Mouse (Mus musculus): Measurements from ENCODE around the gene Arid3c. TPM values are rescaled to one million over a fixed set of nuclear protein-coding genes. Genes with fewer than 3 reads are reported as not detected.
"Not testable (repeated sequence)": the region's sequence is repeated elsewhere in the genome, so short reads cannot be mapped to it uniquely, and the experiment has no call there.

Gene Arid3c
- polyA plus RNA-seq (2015; fragmentation: Nextera tagmentation; extraction: Ambion mirVana): 0.15 and 0.20 TPM in 2 replicates

DNA sequence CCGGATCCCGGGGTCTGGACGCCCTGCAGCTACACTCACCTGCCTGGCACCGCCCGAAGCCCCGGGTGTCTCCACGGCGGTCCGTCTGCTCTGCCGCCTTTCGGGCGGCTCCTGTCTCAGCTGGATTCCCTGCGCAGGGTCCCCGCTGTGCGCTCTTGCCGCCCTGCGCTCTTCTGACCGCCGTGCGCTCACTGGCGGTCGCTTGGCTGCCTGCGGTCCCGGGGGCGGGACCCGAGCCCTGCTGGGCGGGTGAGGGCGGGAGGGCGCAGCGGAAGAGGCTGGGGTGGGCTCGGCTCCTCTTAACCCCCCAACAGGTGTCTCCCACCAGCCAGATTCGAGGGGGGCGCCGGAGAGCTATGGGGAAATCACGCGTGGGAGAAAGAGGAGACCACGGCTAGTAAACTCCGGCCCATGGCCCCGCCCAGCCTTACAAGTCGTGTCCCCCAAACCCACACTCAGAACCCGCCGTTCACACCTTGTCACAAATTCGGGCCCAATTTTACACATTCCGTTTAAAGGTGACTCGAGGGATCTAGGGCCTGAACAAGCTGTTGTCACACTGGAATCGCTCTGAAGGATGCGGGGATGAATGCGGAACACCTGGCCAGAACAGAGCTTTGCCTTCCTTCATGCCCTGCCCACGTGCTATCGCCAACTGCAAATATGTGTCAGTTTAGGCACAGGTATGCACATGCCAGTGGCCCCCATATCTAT is at the start of gene Arid3c:
Arid3c (minus strand) TSS at position 91 of the 714 bp plus-strand sequence.
- H3K4me2 ChIP-seq: peak within 1 kb of the TSS; percentile 74
- no peaks in the 10 kb centered on the region for H3K9me3 ChIP-seq
- peaks cover 16% of the 10 kb centered on the region for H3K4me1 ChIP-seq
- peak within 1 kb of the TSS; percentile 44 for H3K4me3 ChIP-seq
- H3K27ac ChIP-seq: no peak within 1 kb of the TSS
- H3K9ac ChIP-seq: peak within 1 kb of the TSS; percentile 52
- ATAC-seq (ENCODE audit: insufficient number of reproducible peaks, insufficient read depth, low FRiP score, low TSS enrichment, low read depth): no peak
- 1% methylated on average over 50 of the region's 50 CpGs for WGBS
- H3K36me3 ChIP-seq: no peaks in the 10 kb centered on the region
- H3K27me3 ChIP-seq: peaks cover 70% of the 10 kb centered on the region

- not testable (repeated sequence) for H3K36me3 ChIP-seq; H3K9me3 ChIP-seq; H3K4me2 ChIP-seq; H3K4me1 ChIP-seq; H3K27ac ChIP-seq; H3K27me3 ChIP-seq; ATAC-seq (ENCODE audit: insufficient number of reproducible peaks, insufficient read depth, low FRiP score, low TSS enrichment, low read depth); H3K9ac ChIP-seq; H3K4me3 ChIP-seq
- WGBS: 93% methylated on average over 1 of the region's 1 CpGs
These were observed 44.9 kb upstream of the Arid3c start for GRCm38 (mm10) chr4:41775840-41776239.

DNA sequence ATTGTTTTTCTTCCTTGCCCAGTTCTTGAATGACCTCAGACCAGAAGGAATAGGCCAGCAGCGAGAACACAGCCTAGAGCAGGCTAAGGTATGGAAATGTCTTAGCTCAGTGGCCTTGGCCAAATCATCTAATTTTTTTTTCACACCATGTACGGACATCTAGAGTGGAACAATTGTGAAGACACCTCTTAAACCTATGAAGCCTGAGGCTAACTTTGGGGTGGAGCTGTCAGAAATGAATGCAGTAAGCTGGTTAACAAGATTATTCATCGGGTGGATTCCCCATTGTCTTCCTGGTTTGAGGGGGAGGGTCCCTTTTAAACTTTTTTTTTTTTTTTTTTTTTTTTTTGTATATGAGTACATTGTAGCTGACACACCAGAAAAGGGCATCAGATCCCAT is 43.6 kb upstream of the Arid3c start:
- Histone ChIP-seq H3K4me3 (peak overlapping the region; percentile 44), H3K4me2 (peak overlapping the region; percentile 54), H3K27ac (peak overlapping the region; percentile 65; the same call in 1 of the 2 replicates)
- WGBS: 62% methylated on average over 3 of the region's 3 CpGs
- not testable (repeated sequence) for H3K27me3 ChIP-seq; ATAC-seq (ENCODE audit: insufficient number of reproducible peaks, insufficient read depth, low FRiP score, low TSS enrichment, low read depth); H3K4me1 ChIP-seq; H3K9ac ChIP-seq; H3K9me3 ChIP-seq; H3K36me3 ChIP-seq

GRCm38 (mm10) chr4:41774002-41774401 is 43.1 kb upstream of the Arid3c start, which contains the start of gene Ccl27a:
Gene Ccl27a (minus strand): TSS chr4:41774247.
- H3K4me1 ChIP-seq; H3K36me3 ChIP-seq; H3K9me3 ChIP-seq; H3K27me3 ChIP-seq; H3K9ac ChIP-seq; ATAC-seq (ENCODE audit: insufficient number of reproducible peaks, insufficient read depth, low FRiP score, low TSS enrichment, low read depth): not testable (repeated sequence)
- Histone ChIP-seq H3K4me2 (peak within 1 kb of the TSS; percentile 54), H3K27ac (peak within 1 kb of the TSS; percentile 65; the same call in 1 of the 2 replicates), H3K4me3 (peak within 1 kb of the TSS; percentile 44)
- WGBS: 0% methylated on average over 12 of the region's 14 CpGs

DNA sequence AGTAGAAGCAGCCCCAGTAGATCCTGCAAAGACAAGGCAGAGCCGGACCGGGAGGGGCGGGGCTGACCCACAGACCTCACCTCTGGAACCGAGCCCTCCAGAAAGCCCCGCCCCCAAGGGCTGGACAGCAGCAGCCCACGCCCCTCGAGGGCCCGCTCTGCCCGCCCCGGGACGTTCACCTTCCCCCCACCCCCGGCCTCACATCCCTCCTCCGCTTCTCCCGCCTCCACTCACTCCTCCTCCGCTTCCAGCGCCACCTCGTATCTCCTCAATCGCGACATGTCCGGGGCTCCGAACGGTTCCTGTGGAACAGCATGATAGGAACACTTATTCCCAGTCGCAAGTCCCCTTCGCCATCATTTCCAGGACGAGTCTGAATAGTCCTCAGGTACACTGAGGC is 42.6 kb upstream of the Arid3c start:
- not testable (repeated sequence) for H3K36me3 ChIP-seq; H3K4me1 ChIP-seq; H3K9ac ChIP-seq; ATAC-seq (ENCODE audit: insufficient number of reproducible peaks, insufficient read depth, low FRiP score, low TSS enrichment, low read depth); H3K9me3 ChIP-seq; H3K27me3 ChIP-seq
- H3K27ac ChIP-seq: peak overlapping the region; percentile 62; the same call in 1 of the 2 replicates
- 1% methylated on average over 18 of the region's 25 CpGs for WGBS
- H3K4me3 ChIP-seq: peak overlapping the region; percentile 44
- H3K4me2 ChIP-seq: peak overlapping the region; percentile 54

- Histone ChIP-seq H3K4me2 (peak overlapping the region; percentile 54), H3K4me3 (peak overlapping the region; percentile 33)
- H3K9ac ChIP-seq; H3K27me3 ChIP-seq; H3K9me3 ChIP-seq; H3K27ac ChIP-seq; H3K4me1 ChIP-seq; H3K36me3 ChIP-seq; ATAC-seq (ENCODE audit: insufficient number of reproducible peaks, insufficient read depth, low FRiP score, low TSS enrichment, low read depth): not testable (repeated sequence)
- 3% methylated on average over 11 of the region's 16 CpGs for WGBS
These were observed 42.0 kb upstream of the Arid3c start for GRCm38 (mm10) chr4:41772946-41773345.

GRCm38 (mm10) chr4:41767301-41767700 is 36.4 kb upstream of the Arid3c start:
- 80% methylated on average over 10 of the region's 10 CpGs for WGBS
- ATAC-seq (ENCODE audit: insufficient number of reproducible peaks, insufficient read depth, low FRiP score, low TSS enrichment, low read depth); H3K27me3 ChIP-seq: not testable (repeated sequence)

GRCm38 (mm10) chr4:41763176-41763575 is 32.2 kb upstream of the Arid3c start:
- not testable (repeated sequence) for H3K27me3 ChIP-seq; H3K9me3 ChIP-seq; ATAC-seq (ENCODE audit: insufficient number of reproducible peaks, insufficient read depth, low FRiP score, low TSS enrichment, low read depth)
- Histone ChIP-seq H3K36me3 (peaks cover 29% of the 10 kb centered on the region), H3K4me3 (peak overlapping the region; percentile 61), H3K27ac (peak overlapping the region; percentile 99), H3K4me2 (peak overlapping the region; percentile 95), H3K4me1 (peaks cover 41% of the 10 kb centered on the region), H3K9ac (peak overlapping the region; percentile 82)
- 51% methylated on average over 4 of the region's 6 CpGs for WGBS

More at GRCm38 (mm10) chr4:41767301-41767700, 36.4 kb upstream of the Arid3c start:
- H3K4me2 ChIP-seq, H3K27ac ChIP-seq, H3K9me3 ChIP-seq, H3K4me3 ChIP-seq, H3K9ac ChIP-seq: not testable (repeated sequence)
- Histone ChIP-seq H3K4me1 (peaks cover 14% of the 10 kb centered on the region), H3K36me3 (peaks cover 25% of the 10 kb centered on the region)

DNA sequence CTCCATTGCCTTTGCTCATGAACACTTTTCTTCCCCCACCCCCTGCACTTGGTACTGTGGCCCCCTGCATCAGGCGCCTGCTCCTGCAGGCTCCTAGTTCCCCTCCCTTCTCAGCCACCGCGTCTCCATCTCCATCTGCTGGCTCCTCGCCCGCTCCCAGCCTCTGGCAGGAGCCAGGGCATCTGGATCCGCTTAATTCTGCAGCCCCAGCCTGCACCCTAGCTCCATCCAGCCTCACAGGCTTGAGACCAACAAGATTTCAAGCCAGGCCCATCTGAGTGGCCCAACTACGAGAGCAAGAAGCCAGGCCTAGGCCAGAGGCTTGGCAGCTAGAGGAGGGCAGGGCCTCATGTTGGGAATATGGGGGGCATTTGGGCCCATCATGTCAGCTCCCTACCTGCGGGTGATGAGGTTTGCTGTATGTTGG is 31.8 kb upstream of the Arid3c start:
- peaks cover 29% of the 10 kb centered on the region for H3K36me3 ChIP-seq
- not testable (repeated sequence) for H3K27me3 ChIP-seq, H3K9me3 ChIP-seq
- 20% methylated on average over 8 of the region's 8 CpGs for WGBS
- H3K4me2 ChIP-seq: peak overlapping the region; percentile 95
- H3K4me3 ChIP-seq: peak overlapping the region; percentile 61
- ATAC-seq (ENCODE audit: insufficient number of reproducible peaks, insufficient read depth, low FRiP score, low TSS enrichment, low read depth): peak; percentile 79
- H3K9ac ChIP-seq: peak overlapping the region; percentile 82
- H3K27ac ChIP-seq: peak overlapping the region; percentile 99
- H3K4me1 ChIP-seq: peaks cover 41% of the 10 kb centered on the region

DNA sequence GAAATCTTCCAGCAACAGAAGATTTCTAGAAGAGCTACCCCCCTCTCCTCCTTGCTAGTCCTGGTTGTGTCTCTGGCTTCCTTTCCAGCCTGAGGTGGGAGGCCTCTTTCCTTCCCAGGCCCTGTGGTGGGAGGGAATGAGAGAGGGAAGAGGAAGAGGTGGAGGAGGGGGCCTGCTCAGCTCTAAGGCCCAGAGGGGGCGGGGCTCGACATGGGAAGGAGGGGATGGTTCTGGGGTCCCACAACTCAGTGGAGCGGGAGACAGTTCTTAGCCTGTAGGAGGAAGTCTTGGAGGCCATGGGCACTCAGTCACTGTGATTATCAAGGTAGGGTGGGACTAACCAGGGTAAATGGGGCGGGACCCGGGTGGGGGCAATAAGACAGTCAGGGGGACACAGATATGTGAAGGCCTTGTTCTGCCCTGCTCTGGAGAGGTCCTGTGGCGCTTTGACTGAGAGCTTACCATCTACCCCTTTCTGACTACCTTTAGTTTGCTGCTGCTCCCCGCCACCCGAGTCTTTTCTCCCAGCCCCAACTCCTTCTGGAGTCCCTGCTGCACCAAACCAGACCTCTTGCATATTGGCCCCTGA is 31.3 kb upstream of the Arid3c start:
- WGBS: 20% methylated on average over 8 of the region's 8 CpGs
- Histone ChIP-seq H3K36me3 (peaks cover 30% of the 10 kb centered on the region), H3K27ac (peak overlapping the region; percentile 99), H3K9me3 (no peaks in the 10 kb centered on the region), H3K9ac (peak overlapping the region; percentile 82), H3K4me2 (peak overlapping the region; percentile 95), H3K4me3 (peak overlapping the region; percentile 61), H3K4me1 (peaks cover 41% of the 10 kb centered on the region), H3K27me3 (no peaks in the 10 kb centered on the region)
- peak; percentile 82 for ATAC-seq (ENCODE audit: insufficient number of reproducible peaks, insufficient read depth, low FRiP score, low TSS enrichment, low read depth)

DNA sequence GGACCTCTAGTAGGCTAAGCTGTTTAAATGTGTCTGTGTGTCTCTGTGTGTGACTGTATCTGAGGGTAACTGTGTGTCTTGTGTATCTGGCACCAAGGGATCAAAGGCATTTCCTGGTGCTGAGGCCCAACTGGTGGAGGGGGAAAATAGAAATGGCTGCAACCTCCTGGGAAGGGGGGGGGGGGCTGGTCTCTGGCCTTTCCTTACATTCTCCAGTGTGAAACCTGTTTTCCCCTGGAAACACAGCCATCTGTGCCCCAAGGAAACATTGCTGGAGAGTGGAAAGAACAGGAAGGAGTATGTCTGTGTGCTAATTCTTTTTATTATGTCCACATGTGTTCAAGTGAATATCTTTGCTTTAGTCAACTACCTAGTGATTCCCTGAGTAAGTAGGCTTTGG is 30.7 kb upstream of the Arid3c start:
- Histone ChIP-seq H3K9ac (peak overlapping the region; percentile 82), H3K4me2 (peak overlapping the region; percentile 95), H3K27ac (peak overlapping the region; percentile 99), H3K36me3 (peaks cover 28% of the 10 kb centered on the region), H3K27me3 (no peaks in the 10 kb centered on the region), H3K4me1 (peaks cover 44% of the 10 kb centered on the region), H3K9me3 (no peaks in the 10 kb centered on the region), H3K4me3 (peak overlapping the region; percentile 61)
- 0 out of 2 replicates have a peak, but pooled peaks have one; percentile 1 for ATAC-seq (ENCODE audit: insufficient number of reproducible peaks, insufficient read depth, low FRiP score, low TSS enrichment, low read depth)

- H3K4me1 ChIP-seq: peaks cover 49% of the 10 kb centered on the region
- no peak for ATAC-seq (ENCODE audit: insufficient number of reproducible peaks, insufficient read depth, low FRiP score, low TSS enrichment, low read depth)
These were observed 30.0 kb upstream of the Arid3c start for GRCm38 (mm10) chr4:41760911-41761310.

More at GRCm38 (mm10) chr4:41760911-41761310, 30.0 kb upstream of the Arid3c start:
- Histone ChIP-seq H3K9ac (peak overlapping the region; percentile 82), H3K27ac (peak overlapping the region; percentile 99), H3K36me3 (peaks cover 24% of the 10 kb centered on the region), H3K4me2 (peak overlapping the region; percentile 95), H3K4me3 (peak overlapping the region; percentile 61), H3K9me3 (no peaks in the 10 kb centered on the region), H3K27me3 (no peaks in the 10 kb centered on the region)
- WGBS: 23% methylated on average over 4 of the region's 4 CpGs

Data from embryonic facial prominence, embryonic 13.5 days (tissue).